Mouse (Mus musculus): ENCODE results near the gene Ensa.
"Not testable (repeated sequence)": the region's sequence is repeated elsewhere in the genome, so short reads cannot be mapped to it uniquely, and the experiment has no call there.

Ensa gene

GRCm38 (mm10) chr3:95624628-95625503, at the start of gene Ensa:
Ensa (plus strand) TSS chr3:95624993.
- DNase-seq, result peak; percentile 99

GRCm38 (mm10) chr3:95587754-95588603, 36.8 kb upstream of the Ensa start:
- DNase-seq, result no peak

GRCm38 (mm10) chr3:95588604-95589086, 36.1 kb upstream of the Ensa start, which contains the start of gene Golph3l:
Golph3l (plus strand) TSS chr3:95588934.
- peak; percentile 97 for DNase-seq

GRCm38 (mm10) chr3:95598734-95599133, 26.1 kb upstream of the Ensa start:
- DNase-seq, result no peak

- no peak for DNase-seq
Measured at GRCm38 (mm10) chr3:95601287-95601686, 23.5 kb upstream of the Ensa start.

- no peak for DNase-seq
Measured at GRCm38 (mm10) chr3:95606096-95606495, 18.7 kb upstream of the Ensa start.

GRCm38 (mm10) chr3:95609195-95609594, 15.6 kb upstream of the Ensa start:
- no peak for DNase-seq

GRCm38 (mm10) chr3:95613996-95614395, 10.8 kb upstream of the Ensa start:
- no peak for DNase-seq

GRCm38 (mm10) chr3:95618511-95618910, 6.3 kb upstream of the Ensa start:
- no peak for DNase-seq

GRCm38 (mm10) chr3:95621241-95621640, 3.6 kb upstream of the Ensa start:
- DNase-seq, result no peak

- DNase-seq, result not testable (repeated sequence)
Measured at GRCm38 (mm10) chr3:95622421-95622820, 2.4 kb upstream of the Ensa start.

- peak; percentile 47 for DNase-seq
Measured at GRCm38 (mm10) chr3:95623551-95623950, 1.2 kb upstream of the Ensa start.

GRCm38 (mm10) chr3:95623991-95624515, 740 bp upstream of the Ensa start:
- DNase-seq, result peak; percentile 52

GRCm38 (mm10) chr3:95627763-95628162, 3.0 kb downstream of the Ensa start:
- DNase-seq, result peak; percentile 36

- peak; percentile 67 for DNase-seq
Measured at GRCm38 (mm10) chr3:95629755-95630154, 5.0 kb downstream of the Ensa start.

- DNase-seq, result no peak
Measured at GRCm38 (mm10) chr3:95630856-95631255, 6.1 kb downstream of the Ensa start.

- no peak for DNase-seq
Measured at GRCm38 (mm10) chr3:95631304-95631703, 6.5 kb downstream of the Ensa start.

GRCm38 (mm10) chr3:95632648-95633588, 8.1 kb downstream of the Ensa start:
- no peak for DNase-seq

- DNase-seq, result no peak
Measured at GRCm38 (mm10) chr3:95635636-95636035, 10.8 kb downstream of the Ensa start.

- DNase-seq, result no peak
Measured at GRCm38 (mm10) chr3:95636072-95636471, 11.3 kb downstream of the Ensa start.

GRCm38 (mm10) chr3:95639694-95640093, 14.9 kb downstream of the Ensa start:
- DNase-seq, result no peak

GRCm38 (mm10) chr3:95643097-95643496, 18.3 kb downstream of the Ensa start:
- DNase-seq, result no peak

All from cerebellum, adult 11-12 months (tissue).